Mouse (Mus musculus): ENCODE data around the gene Foxk1. TPM values are rescaled to one million over a fixed set of nuclear protein-coding genes. Genes with fewer than 3 reads are reported as not detected.

Gene Foxk1
- polyA plus RNA-seq, 1 experiment from 2014 or later, result 4.1 TPM

DNA sequence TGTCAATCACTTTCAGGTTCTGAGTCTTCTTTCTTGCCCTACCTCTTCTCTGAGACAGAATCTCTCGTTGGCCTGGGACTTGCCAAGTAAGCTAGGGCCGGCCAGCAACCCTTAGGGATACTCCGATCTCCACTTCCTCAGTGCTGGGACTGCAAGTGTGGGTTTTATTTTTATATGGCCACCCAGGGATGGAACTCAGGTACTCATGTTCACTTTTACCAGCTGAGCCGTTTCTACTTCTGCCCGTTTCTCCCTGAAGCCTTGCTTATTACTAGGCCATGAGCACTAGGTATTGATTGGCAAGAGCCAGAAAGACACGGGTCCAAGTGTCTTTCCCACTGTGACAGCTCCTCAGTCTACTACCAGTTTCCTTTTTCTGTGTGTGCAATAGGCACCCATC lies 61.7 kb downstream of the Foxk1 start:
- 0 out of 2 replicates have a peak, but pooled peaks have one; percentile 11 for ATAC-seq (ENCODE audit: low FRiP score)
- peaks cover 2% of the 10 kb centered on the region; the same call in 1 of the 2 replicates for H3K36me3 ChIP-seq (ENCODE audit: control insufficient read depth, insufficient read depth, low read length)
- no peak for DNase-seq (ENCODE audit: low spot score)
- H3K9me3 ChIP-seq (ENCODE audit: control insufficient read depth, low read length), result no peaks in the 10 kb centered on the region
- H3K4me1 ChIP-seq (replicated peaks; ENCODE audit: control insufficient read depth, insufficient read depth, low read length), result no peaks in the 10 kb centered on the region
- H3K27ac ChIP-seq (ENCODE audit: low read depth, low read length), result peak overlapping the region; percentile 51
- WGBS, result 89% methylated on average over 6 of the region's 6 CpGs
- peak overlapping the region; percentile 29 for H3K9ac ChIP-seq (ENCODE audit: low read depth, low read length)
- H3K4me2 ChIP-seq (replicated peaks; ENCODE audit: low read depth, low read length), result peak overlapping the region; percentile 76
- no peaks in the 10 kb centered on the region for H3K27me3 ChIP-seq (ENCODE audit: control insufficient read depth, insufficient read depth, low read length)
- peak overlapping the region; percentile 76 for H3K4me3 ChIP-seq (ENCODE audit: low read depth, low read length)

DNA sequence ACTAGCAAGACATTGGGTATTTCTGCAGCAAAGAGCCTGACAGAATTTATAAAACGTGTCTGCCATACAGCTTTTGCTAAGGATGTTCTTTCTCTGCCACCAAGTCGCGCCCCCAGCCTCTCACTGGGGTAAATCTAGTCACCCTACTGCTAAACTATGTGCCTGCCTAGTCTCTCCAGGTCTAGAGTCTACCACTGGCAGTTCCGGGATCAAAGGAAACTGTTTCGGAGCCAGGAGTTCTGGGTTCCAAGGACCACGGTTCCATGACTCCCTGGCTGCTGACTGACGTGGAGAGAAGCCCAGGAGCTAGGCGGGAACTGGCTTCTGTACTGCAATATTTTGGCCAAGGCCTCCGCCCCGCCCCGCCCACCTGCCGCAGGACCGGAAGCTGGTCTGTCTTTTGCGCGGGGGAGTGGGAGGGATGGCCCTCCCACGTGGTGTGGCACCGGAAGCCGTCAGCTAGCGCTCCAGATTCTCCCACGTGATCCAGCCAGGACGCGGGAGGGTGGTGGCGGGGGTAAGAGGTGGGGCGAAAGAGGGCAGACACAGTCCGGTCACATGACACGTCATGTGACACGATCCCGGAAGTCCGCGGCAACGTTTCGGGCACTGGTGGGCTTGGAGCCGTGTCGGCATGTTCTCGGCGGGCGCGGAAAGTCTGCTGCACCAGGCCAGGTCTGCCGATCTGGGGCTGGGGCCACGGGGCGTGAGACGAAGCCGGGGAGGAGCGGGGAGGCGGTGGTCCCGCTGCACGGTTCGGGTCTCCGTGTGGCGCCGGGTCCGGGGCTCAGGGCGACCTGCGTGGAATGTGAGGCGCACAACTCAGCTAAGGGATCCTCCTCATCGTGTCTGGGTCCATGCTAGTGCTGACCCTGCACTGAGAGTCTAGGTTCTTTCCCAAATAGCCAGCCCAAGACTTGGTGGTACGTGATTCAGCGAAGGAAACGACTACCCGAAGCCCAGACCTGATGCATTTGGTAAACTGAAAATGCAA lies 62.5 kb downstream of the Foxk1 start, which contains the start of gene Ap5z1:
Gene Ap5z1, plus strand, starts transcription at position 484 of the 994 bp plus-strand sequence.
- H3K36me3 ChIP-seq (ENCODE audit: control insufficient read depth, insufficient read depth, low read length), result peaks cover 1% of the 10 kb centered on the region; the same call in 1 of the 2 replicates
- H3K4me3 ChIP-seq (ENCODE audit: low read depth, low read length), result peak within 1 kb of the TSS; percentile 76
- no peaks in the 10 kb centered on the region for H3K4me1 ChIP-seq (replicated peaks; ENCODE audit: control insufficient read depth, insufficient read depth, low read length)
- H3K4me2 ChIP-seq (replicated peaks; ENCODE audit: low read depth, low read length), result peak within 1 kb of the TSS; percentile 76
- H3K9me3 ChIP-seq (ENCODE audit: control insufficient read depth, low read length), result no peaks in the 10 kb centered on the region
- DNase-seq (ENCODE audit: low spot score) (peak; percentile 95), ATAC-seq (ENCODE audit: low FRiP score) (peak; percentile 93)
- H3K27me3 ChIP-seq (ENCODE audit: control insufficient read depth, insufficient read depth, low read length), result no peaks in the 10 kb centered on the region
- 3% methylated on average over 59 of the region's 60 CpGs for WGBS
- peak within 1 kb of the TSS; percentile 51 for H3K27ac ChIP-seq (ENCODE audit: low read depth, low read length)
- peak within 1 kb of the TSS; percentile 75 for H3K9ac ChIP-seq (ENCODE audit: low read depth, low read length)

DNA sequence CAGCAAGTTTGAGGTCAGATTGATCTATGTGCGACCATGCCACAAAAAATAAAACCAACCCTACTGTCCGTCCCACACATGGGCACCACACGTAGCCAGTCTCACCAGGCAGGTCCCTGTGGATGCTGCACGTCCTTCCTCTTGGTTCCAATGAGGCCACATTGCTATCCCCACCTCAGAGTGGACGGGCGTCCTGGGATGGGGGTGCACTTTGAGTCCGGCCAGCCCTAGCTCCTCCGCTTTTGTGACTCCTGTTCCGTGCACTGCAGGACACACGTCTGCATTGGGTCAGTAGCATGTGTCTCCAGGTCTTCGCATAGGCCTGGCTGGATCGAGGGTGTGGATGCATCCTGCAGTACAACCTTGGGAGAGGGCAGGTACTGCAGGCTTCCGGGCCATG lies 67.1 kb downstream of the Foxk1 start:
- Histone ChIP-seq H3K27ac (ENCODE audit: low read depth, low read length) (no peak overlapping the region), H3K4me1 (replicated peaks; ENCODE audit: control insufficient read depth, insufficient read depth, low read length) (no peaks in the 10 kb centered on the region), H3K36me3 (ENCODE audit: control insufficient read depth, insufficient read depth, low read length) (0 out of 2 replicates have a peak, but pooled peaks cover 4% of the 10 kb centered on the region), H3K27me3 (ENCODE audit: control insufficient read depth, insufficient read depth, low read length) (no peaks in the 10 kb centered on the region), H3K4me3 (ENCODE audit: low read depth, low read length) (no peak overlapping the region), H3K9me3 (ENCODE audit: control insufficient read depth, low read length) (no peaks in the 10 kb centered on the region), H3K9ac (ENCODE audit: low read depth, low read length) (no peak overlapping the region), H3K4me2 (replicated peaks; ENCODE audit: low read depth, low read length) (no peak overlapping the region)
- no peak for ATAC-seq (ENCODE audit: low FRiP score)
- 97% methylated on average over 13 of the region's 13 CpGs for WGBS
- DNase-seq (ENCODE audit: low spot score), result no peak

DNA sequence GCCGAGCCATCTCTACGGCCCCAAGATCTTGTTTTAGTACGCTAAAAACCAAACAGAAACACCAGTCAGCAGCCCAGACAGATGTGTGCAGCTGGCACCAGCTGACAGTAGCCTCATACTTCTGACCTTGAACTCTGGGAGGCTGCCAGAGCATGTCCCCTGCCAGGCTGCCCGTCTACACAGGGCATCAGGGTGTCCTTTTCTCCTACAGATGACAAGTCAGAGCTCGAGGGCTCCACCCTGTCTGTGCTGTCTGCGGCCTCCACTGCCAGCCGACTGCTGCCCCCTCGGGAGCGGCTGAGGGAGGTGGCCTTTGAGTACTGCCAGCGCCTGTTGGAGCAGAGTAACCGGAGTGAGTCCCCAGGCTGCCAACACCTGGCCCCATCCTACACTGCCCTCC lies 68.5 kb downstream of the Foxk1 start:
- H3K9me3 ChIP-seq (ENCODE audit: control insufficient read depth, low read length), result no peaks in the 10 kb centered on the region
- H3K36me3 ChIP-seq (ENCODE audit: control insufficient read depth, insufficient read depth, low read length), result 0 out of 2 replicates have a peak, but pooled peaks cover 4% of the 10 kb centered on the region
- H3K27ac ChIP-seq (ENCODE audit: low read depth, low read length), result no peak overlapping the region
- no peak overlapping the region for H3K4me2 ChIP-seq (replicated peaks; ENCODE audit: low read depth, low read length)
- no peak for ATAC-seq (ENCODE audit: low FRiP score)
- no peak for DNase-seq (ENCODE audit: low spot score)
- H3K4me1 ChIP-seq (replicated peaks; ENCODE audit: control insufficient read depth, insufficient read depth, low read length), result no peaks in the 10 kb centered on the region
- no peaks in the 10 kb centered on the region for H3K27me3 ChIP-seq (ENCODE audit: control insufficient read depth, insufficient read depth, low read length)
- no peak overlapping the region for H3K9ac ChIP-seq (ENCODE audit: low read depth, low read length)
- H3K4me3 ChIP-seq (ENCODE audit: low read depth, low read length), result no peak overlapping the region
- 91% methylated on average over 11 of the region's 11 CpGs for WGBS

DNA sequence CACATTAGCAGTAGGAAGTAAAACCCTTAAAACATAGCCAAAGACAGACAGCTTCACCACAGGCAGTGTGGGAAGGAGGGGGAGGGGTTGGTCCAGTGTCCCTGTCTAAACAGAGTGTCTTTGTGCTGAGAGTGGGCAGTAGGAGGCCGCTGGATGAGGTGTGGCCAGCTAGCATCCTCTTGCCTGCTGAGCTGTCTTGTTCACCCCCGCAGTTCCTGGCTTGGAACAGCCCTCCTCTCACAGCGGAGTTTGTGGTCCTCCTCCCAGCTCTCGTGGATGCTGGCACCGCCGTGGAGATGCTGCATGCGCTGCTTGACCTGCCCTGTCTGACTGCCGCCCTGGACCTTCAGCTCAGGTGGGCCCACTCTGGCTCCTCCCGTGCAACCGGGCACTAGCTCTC lies 72.4 kb downstream of the Foxk1 start:
- Histone ChIP-seq H3K4me3 (ENCODE audit: low read depth, low read length) (no peak overlapping the region), H3K9ac (ENCODE audit: low read depth, low read length) (0 out of 2 replicates have a peak overlapping the region, but pooled peaks have one; percentile 11), H3K4me2 (replicated peaks; ENCODE audit: low read depth, low read length) (no peak overlapping the region), H3K27ac (ENCODE audit: low read depth, low read length) (no peak overlapping the region), H3K9me3 (ENCODE audit: control insufficient read depth, low read length) (no peaks in the 10 kb centered on the region), H3K36me3 (ENCODE audit: control insufficient read depth, insufficient read depth, low read length) (0 out of 2 replicates have a peak, but pooled peaks cover 4% of the 10 kb centered on the region), H3K27me3 (ENCODE audit: control insufficient read depth, insufficient read depth, low read length) (no peaks in the 10 kb centered on the region), H3K4me1 (replicated peaks; ENCODE audit: control insufficient read depth, insufficient read depth, low read length) (no peaks in the 10 kb centered on the region)
- ATAC-seq (ENCODE audit: low FRiP score) (peak; percentile 34; the same call in 1 of the 2 replicates), DNase-seq (ENCODE audit: low spot score) (peak; percentile 21)
- 52% methylated on average over 10 of the region's 10 CpGs for WGBS

DNA sequence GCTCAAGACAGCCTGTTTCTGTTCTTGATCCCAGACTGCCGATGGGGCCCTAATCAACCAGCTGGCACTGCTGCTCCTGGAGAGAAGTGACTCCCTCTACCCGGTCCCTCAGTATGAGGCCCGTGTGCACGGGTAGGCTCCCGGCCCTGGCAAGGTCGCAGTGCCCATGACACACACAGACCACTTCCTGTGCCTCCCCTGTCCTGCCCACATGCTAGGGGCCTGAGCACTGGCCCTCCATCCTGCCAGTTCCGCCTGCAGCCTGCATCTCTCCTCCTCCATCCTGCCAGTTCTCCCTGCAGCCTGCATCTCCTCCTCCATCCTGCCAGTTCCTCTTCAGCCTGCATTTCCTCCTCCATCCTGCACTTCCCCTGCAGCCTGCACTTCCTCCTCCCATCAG lies 74.4 kb downstream of the Foxk1 start:
- 87% methylated on average over 7 of the region's 7 CpGs for WGBS
- DNase-seq (ENCODE audit: low spot score) (no peak), ATAC-seq (ENCODE audit: low FRiP score) (no peak)
- no peak overlapping the region for H3K9ac ChIP-seq (ENCODE audit: low read depth, low read length)
- H3K9me3 ChIP-seq (ENCODE audit: control insufficient read depth, low read length), result no peaks in the 10 kb centered on the region
- no peaks in the 10 kb centered on the region for H3K4me1 ChIP-seq (replicated peaks; ENCODE audit: control insufficient read depth, insufficient read depth, low read length)
- H3K4me2 ChIP-seq (replicated peaks; ENCODE audit: low read depth, low read length), result no peak overlapping the region
- no peak overlapping the region for H3K27ac ChIP-seq (ENCODE audit: low read depth, low read length)
- no peaks in the 10 kb centered on the region for H3K27me3 ChIP-seq (ENCODE audit: control insufficient read depth, insufficient read depth, low read length)
- no peaks in the 10 kb centered on the region for H3K36me3 ChIP-seq (ENCODE audit: control insufficient read depth, insufficient read depth, low read length)
- H3K4me3 ChIP-seq (ENCODE audit: low read depth, low read length), result no peak overlapping the region

DNA sequence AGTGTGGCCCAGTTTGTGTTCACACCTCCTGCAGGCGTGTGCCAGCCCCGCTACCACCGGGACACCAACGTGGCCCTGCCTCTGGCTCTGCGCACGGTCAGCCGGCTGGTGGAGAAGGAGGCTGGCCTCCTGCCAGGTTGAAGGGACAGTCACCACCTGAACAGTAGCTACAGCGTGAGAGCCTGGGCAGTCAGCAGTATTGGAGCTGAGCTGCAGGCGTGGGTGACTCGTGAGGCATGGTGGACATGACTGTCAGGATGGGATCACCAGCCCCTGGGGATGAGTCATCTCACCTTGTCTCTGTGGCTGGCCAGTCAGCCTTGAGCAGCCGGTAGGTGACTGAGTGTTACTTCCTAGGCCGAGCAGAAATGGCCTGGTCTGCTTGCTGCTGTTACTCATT lies 76.0 kb downstream of the Foxk1 start:
- no peak for DNase-seq (ENCODE audit: low spot score)
- Histone ChIP-seq H3K27ac (ENCODE audit: low read depth, low read length) (no peak overlapping the region), H3K4me1 (replicated peaks; ENCODE audit: control insufficient read depth, insufficient read depth, low read length) (no peaks in the 10 kb centered on the region), H3K9ac (ENCODE audit: low read depth, low read length) (no peak overlapping the region), H3K27me3 (ENCODE audit: control insufficient read depth, insufficient read depth, low read length) (no peaks in the 10 kb centered on the region), H3K4me2 (replicated peaks; ENCODE audit: low read depth, low read length) (no peak overlapping the region), H3K9me3 (ENCODE audit: control insufficient read depth, low read length) (no peaks in the 10 kb centered on the region), H3K36me3 (ENCODE audit: control insufficient read depth, insufficient read depth, low read length) (no peaks in the 10 kb centered on the region), H3K4me3 (ENCODE audit: low read depth, low read length) (no peak overlapping the region)
- 89% methylated on average over 12 of the region's 12 CpGs for WGBS
- ATAC-seq (ENCODE audit: low FRiP score), result no peak

DNA sequence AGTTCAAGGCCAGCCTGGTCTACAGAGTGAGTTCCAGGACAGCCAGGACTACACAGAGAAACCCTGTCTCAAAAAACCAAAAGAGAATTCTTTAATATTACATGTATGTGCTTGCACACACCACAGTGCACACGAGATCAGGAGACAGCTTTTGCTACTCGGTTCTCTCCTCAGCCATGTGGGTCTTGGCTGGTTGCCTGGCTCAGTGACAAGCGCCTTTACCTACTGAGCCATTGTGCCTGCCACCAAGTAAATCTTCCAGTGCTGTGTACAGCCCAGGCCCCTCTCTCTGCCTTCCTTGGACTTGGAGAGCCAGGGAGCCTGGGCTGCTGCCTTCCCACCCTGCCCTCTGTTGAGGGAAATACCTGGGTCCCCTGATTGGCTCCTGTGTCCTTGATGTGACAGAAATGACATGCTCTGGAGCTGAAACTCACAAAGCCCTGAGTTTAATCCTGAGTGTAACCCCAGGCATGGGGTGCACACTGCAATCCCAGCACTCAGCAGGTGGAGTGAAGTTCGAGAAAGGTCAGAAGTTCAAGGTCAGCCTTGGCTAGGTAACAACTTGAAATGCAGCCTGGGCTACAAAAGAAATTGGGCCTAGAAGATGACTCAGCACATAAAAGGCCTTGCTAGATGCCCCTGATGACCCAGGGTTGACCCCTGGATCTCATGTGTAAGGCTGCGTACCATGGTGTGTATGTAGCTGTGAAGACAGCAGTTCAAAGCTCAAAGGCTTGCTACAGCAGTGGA lies 76.7 kb downstream of the Foxk1 start:
- no peaks in the 10 kb centered on the region for H3K27me3 ChIP-seq (ENCODE audit: control insufficient read depth, insufficient read depth, low read length)
- no peaks in the 10 kb centered on the region for H3K36me3 ChIP-seq (ENCODE audit: control insufficient read depth, insufficient read depth, low read length)
- no peak overlapping the region for H3K9ac ChIP-seq (ENCODE audit: low read depth, low read length)
- no peak overlapping the region for H3K4me2 ChIP-seq (replicated peaks; ENCODE audit: low read depth, low read length)
- H3K27ac ChIP-seq (ENCODE audit: low read depth, low read length), result no peak overlapping the region
- no peak overlapping the region for H3K4me3 ChIP-seq (ENCODE audit: low read depth, low read length)
- 87% methylated on average over 5 of the region's 5 CpGs for WGBS
- DNase-seq (ENCODE audit: low spot score) (no peak), ATAC-seq (ENCODE audit: low FRiP score) (no peak)
- no peaks in the 10 kb centered on the region for H3K9me3 ChIP-seq (ENCODE audit: control insufficient read depth, low read length)
- H3K4me1 ChIP-seq (replicated peaks; ENCODE audit: control insufficient read depth, insufficient read depth, low read length), result no peaks in the 10 kb centered on the region

All from hindbrain, embryonic 11.5 days (tissue).